Mouse (Mus musculus) hindbrain, embryonic 10.5 days (tissue): ENCODE data around the gene Tmem8b. TPM values are rescaled to one million over a fixed set of nuclear protein-coding genes. Genes with fewer than 3 reads are reported as not detected.

Experiments used
- DNase-seq: peaks from one replicate; pipeline ENCODE4 v3.0.0-alpha.2; 2017; ENCODE audit warnings: low spot score
- H3K27ac ChIP-seq: fragments of 300-500 bp; sonication (generic); 2 replicates; pipeline ENCODE4 v1.5.1; 2016; ENCODE audit warnings: mild to moderate bottlenecking, moderate library complexity
- H3K27me3 ChIP-seq: fragments of 300-500 bp; sonication (generic); 2 replicates; pipeline ENCODE4 v1.6.1; 2016; ENCODE audit warnings: mild to moderate bottlenecking; ENCODE audit not compliant: poor library complexity, insufficient read depth, severe bottlenecking
- H3K36me3 ChIP-seq: fragments of 300-500 bp; sonication (generic); 2 replicates; pipeline ENCODE4 v1.6.1; 2016; ENCODE audit warnings: mild to moderate bottlenecking, moderate library complexity
- H3K4me1 ChIP-seq: fragments of 300-500 bp; sonication (generic); replicated peaks from 2 replicates; pipeline ENCODE4 v1.6.1; 2016; ENCODE audit warnings: mild to moderate bottlenecking
- H3K4me3 ChIP-seq: fragments of 300-500 bp; sonication (generic); 2 replicates; pipeline ENCODE4 v1.5.1; 2016; ENCODE audit warnings: mild to moderate bottlenecking, moderate library complexity
- H3K9me3 ChIP-seq: fragments of 300-500 bp; sonication (generic); 2 replicates; pipeline ENCODE4 v1.6.1; 2016; ENCODE audit warnings: mild to moderate bottlenecking, moderate library complexity
- WGBS: fragments of 180-500 bp; shearing (Covaris S2); methylation state at CpG from one replicate; pipeline ENCODE4 v1.1.7; 2016; 5-methylcytosine and 5-hydroxymethylcytosine counted together
- polyA plus RNA-seq: library from polyadenylated mRNA; unstranded; fragments of >200 nt; fragmentation: Nextera tagmentation; extraction: Ambion mirVana; gene quantifications from 2 replicates; pipeline ENCODE4 v1.2.1, GENCODE M21; 2016

Gene Tmem8b
- polyA plus RNA-seq, 1 experiment from 2014 or later = 9.4 TPM

GRCm38 (mm10) chr4:43703851-43704250 lies 35.1 kb downstream of the Tmem8b start:
- no peak overlapping the region for H3K27ac ChIP-seq
- 85% methylated on average over 8 of the region's 8 CpGs for WGBS

GRCm38 (mm10) chr4:43705991-43706390 lies 37.2 kb downstream of the Tmem8b start:
- Histone ChIP-seq H3K36me3 (no peaks in the 10 kb centered on the region), H3K4me1 (peaks cover 8% of the 10 kb centered on the region), H3K27ac (0 out of 2 replicates have a peak overlapping the region, but pooled peaks have one; percentile 16), H3K9me3 (no peaks in the 10 kb centered on the region), H3K4me3 (no peak overlapping the region), H3K27me3 (no peaks in the 10 kb centered on the region)
- DNase-seq = no peak
- 88% methylated on average over 13 of the region's 13 CpGs for WGBS

More at GRCm38 (mm10) chr4:43703851-43704250, 35.1 kb downstream of the Tmem8b start:
- Histone ChIP-seq H3K4me3 (no peak overlapping the region), H3K27me3 (no peaks in the 10 kb centered on the region), H3K9me3 (no peaks in the 10 kb centered on the region), H3K36me3 (no peaks in the 10 kb centered on the region), H3K4me1 (peaks cover 8% of the 10 kb centered on the region)
- DNase-seq = no peak

GRCm38 (mm10) chr4:43709869-43710268 lies 41.1 kb downstream of the Tmem8b start, which contains the start of gene Olfr71:
Gene Olfr71 (minus strand): TSS chr4:43710255.
- Histone ChIP-seq H3K36me3 (no peaks in the 10 kb centered on the region), H3K9me3 (no peaks in the 10 kb centered on the region), H3K27me3 (no peaks in the 10 kb centered on the region), H3K27ac (no peak within 1 kb of the TSS), H3K4me3 (no peak within 1 kb of the TSS), H3K4me1 (peaks cover 5% of the 10 kb centered on the region)
- WGBS = 85% methylated on average over 6 of the region's 6 CpGs
- DNase-seq = no peak

GRCm38 (mm10) chr4:43711821-43712220 lies 43.0 kb downstream of the Tmem8b start:
- H3K9me3 ChIP-seq = no peaks in the 10 kb centered on the region
- DNase-seq = peak; percentile 79
- H3K27ac ChIP-seq = no peak overlapping the region
- H3K27me3 ChIP-seq = no peaks in the 10 kb centered on the region
- WGBS = 2% methylated on average over 2 of the region's 2 CpGs
- H3K36me3 ChIP-seq = no peaks in the 10 kb centered on the region
- peaks cover 5% of the 10 kb centered on the region for H3K4me1 ChIP-seq
- H3K4me3 ChIP-seq = no peak overlapping the region

GRCm38 (mm10) chr4:43713652-43714219 lies 45.0 kb downstream of the Tmem8b start:
- no peaks in the 10 kb centered on the region for H3K4me1 ChIP-seq
- H3K4me3 ChIP-seq = no peak overlapping the region
- H3K27ac ChIP-seq = no peak overlapping the region
- no peaks in the 10 kb centered on the region for H3K36me3 ChIP-seq
- no peaks in the 10 kb centered on the region for H3K27me3 ChIP-seq
- no peaks in the 10 kb centered on the region for H3K9me3 ChIP-seq
- WGBS = 52% methylated on average over 7 of the region's 7 CpGs
- no peak for DNase-seq

GRCm38 (mm10) chr4:43720491-43721228 lies 51.9 kb downstream of the Tmem8b start:
- no peaks in the 10 kb centered on the region for H3K36me3 ChIP-seq
- no peak overlapping the region for H3K27ac ChIP-seq
- no peaks in the 10 kb centered on the region for H3K27me3 ChIP-seq
- H3K4me3 ChIP-seq = no peak overlapping the region
- WGBS = 67% methylated on average over 16 of the region's 16 CpGs
- H3K9me3 ChIP-seq = no peaks in the 10 kb centered on the region
- no peak for DNase-seq
- H3K4me1 ChIP-seq = no peaks in the 10 kb centered on the region

GRCm38 (mm10) chr4:43722191-43722590 lies 53.4 kb downstream of the Tmem8b start:
- H3K36me3 ChIP-seq = no peaks in the 10 kb centered on the region
- H3K4me1 ChIP-seq = peaks cover 4% of the 10 kb centered on the region; the same call in 1 of the 2 replicates
- no peak overlapping the region for H3K4me3 ChIP-seq
- no peak overlapping the region for H3K27ac ChIP-seq
- DNase-seq = no peak
- H3K27me3 ChIP-seq = no peaks in the 10 kb centered on the region
- no peaks in the 10 kb centered on the region for H3K9me3 ChIP-seq
- 93% methylated on average over 4 of the region's 4 CpGs for WGBS

- no peaks in the 10 kb centered on the region for H3K36me3 ChIP-seq
- 41% methylated on average over 1 of the region's 1 CpGs for WGBS
- H3K27ac ChIP-seq = no peak overlapping the region
- H3K4me1 ChIP-seq = peaks cover 18% of the 10 kb centered on the region
- H3K4me3 ChIP-seq = no peak overlapping the region
- no peaks in the 10 kb centered on the region for H3K27me3 ChIP-seq
- peak; percentile 18 for DNase-seq
- no peaks in the 10 kb centered on the region for H3K9me3 ChIP-seq
Measured at GRCm38 (mm10) chr4:43724764-43725163, 56.0 kb downstream of the Tmem8b start.

- no peaks in the 10 kb centered on the region for H3K27me3 ChIP-seq
- H3K4me1 ChIP-seq = peaks cover 28% of the 10 kb centered on the region
- no peak overlapping the region for H3K4me3 ChIP-seq
- H3K36me3 ChIP-seq = no peaks in the 10 kb centered on the region
- no peaks in the 10 kb centered on the region for H3K9me3 ChIP-seq
- WGBS = 71% methylated on average over 12 of the region's 12 CpGs
- H3K27ac ChIP-seq = no peak overlapping the region
- no peak for DNase-seq
Measured at GRCm38 (mm10) chr4:43726228-43726993, 57.6 kb downstream of the Tmem8b start.

GRCm38 (mm10) chr4:43726995-43727394 lies 58.2 kb downstream of the Tmem8b start, which contains the start of gene Hrct1:
Gene Hrct1 (plus strand): TSS chr4:43727188.
- Histone ChIP-seq H3K27me3 (no peaks in the 10 kb centered on the region), H3K4me1 (peaks cover 28% of the 10 kb centered on the region), H3K4me3 (no peak within 1 kb of the TSS), H3K27ac (no peak within 1 kb of the TSS), H3K9me3 (no peaks in the 10 kb centered on the region), H3K36me3 (no peaks in the 10 kb centered on the region)
- no peak for DNase-seq
- WGBS = 54% methylated on average over 3 of the region's 3 CpGs

- 71% methylated on average over 7 of the region's 7 CpGs for WGBS
Measured at GRCm38 (mm10) chr4:43727718-43728575, 59.2 kb downstream of the Tmem8b start.

GRCm38 (mm10) chr4:43728576-43728954 lies 59.8 kb downstream of the Tmem8b start:
- H3K4me1 ChIP-seq = peaks cover 28% of the 10 kb centered on the region
- no peak for DNase-seq

More at GRCm38 (mm10) chr4:43727718-43728575, 59.2 kb downstream of the Tmem8b start:
- Histone ChIP-seq H3K4me1 (peaks cover 28% of the 10 kb centered on the region), H3K9me3 (no peaks in the 10 kb centered on the region), H3K27ac (no peak overlapping the region), H3K27me3 (no peaks in the 10 kb centered on the region), H3K4me3 (no peak overlapping the region), H3K36me3 (no peaks in the 10 kb centered on the region)
- DNase-seq = no peak

More at GRCm38 (mm10) chr4:43728576-43728954, 59.8 kb downstream of the Tmem8b start:
- H3K4me3 ChIP-seq = no peak overlapping the region
- no peak overlapping the region for H3K27ac ChIP-seq
- H3K36me3 ChIP-seq = no peaks in the 10 kb centered on the region
- H3K27me3 ChIP-seq = no peaks in the 10 kb centered on the region
- H3K9me3 ChIP-seq = no peaks in the 10 kb centered on the region
- 72% methylated on average over 5 of the region's 5 CpGs for WGBS
